In genomic region chr2:131892534-131892933, GRCm38 (mm10) we compare ENCODE assay signal across 14 mouse cellular contexts. TPM values are rescaled to one million over a fixed set of nuclear protein-coding genes. Genes with fewer than 3 reads are reported as not detected.
A peak's percentile ranks its signal among the peaks of the same experiment; 100 is the strongest.
DNase-seq lines count a peak whose midpoint lies in the region; ATAC-seq and TF ChIP-seq lines count a peak whose summit lies in the region.
"Had no signal": no experiment of that assay in that cellular context is flagged by ENCODE, and none has a peak within 500 bp of the region (broad histone marks: within the 10 kb centered on the region; RNA-seq: fewer than 3 reads in every experiment).

No protein-coding gene starts in this region.

- no peak for DNase-seq in frontal cortex, postnatal 10 days (ENCODE audit: low spot score in 2 of 2)
- DNase-seq in kidney, postnatal 0 days (ENCODE audit: low spot score), result peak; percentile 50
- DNase-seq in kidney, adult 2 months, result no peak
- DNase-seq in midbrain, postnatal 0 days (ENCODE audit: low spot score), result no peak
- no peak for DNase-seq in stomach, postnatal 0 days (ENCODE audit: low spot score)
- DNase-seq in layer of hippocampus, adult 9-10 months (ENCODE audit: low spot score), result no peak
- DNase-seq: cerebellum, postnatal 14 days; kidney, adult 11 months; lung, adult 2 months had no signal

- TF ChIP-seq EP300 in stomach, postnatal 0 days (optimal IDR thresholded peaks at IDR 0.05), result no peak

- no peak for TF ChIP-seq POLR2A in kidney, adult 2 months (IDR thresholded peaks at IDR 0.05; ENCODE audit: low read depth, low read length)

- WGBS in kidney, postnatal 0 days, result 43% methylated on average over 5 of the region's 5 CpGs
- WGBS in kidney, adult 2 months, result 52% methylated on average over 5 of the region's 5 CpGs
- 25% methylated on average over 5 of the region's 5 CpGs for WGBS in midbrain, embryonic 12.5 days
- 28% methylated on average over 5 of the region's 5 CpGs for WGBS in midbrain, postnatal 0 days
- 38% methylated on average over 5 of the region's 5 CpGs for WGBS in stomach, postnatal 0 days

- peak; percentile 52; the same call in 1 of the 2 replicates for ATAC-seq in frontal cortex, adult (ENCODE audit: low TSS enrichment)
- ATAC-seq in kidney, postnatal 0 days (replicated peaks; ENCODE audit: low FRiP score, low read depth), result no peak
- ATAC-seq in midbrain, embryonic 12.5 days (ENCODE audit: low FRiP score, low read depth), result no peak
- no peak for ATAC-seq in midbrain, postnatal 0 days (ENCODE audit: low FRiP score)
- no peak for ATAC-seq in stomach, postnatal 0 days (ENCODE audit: low FRiP score, low TSS enrichment)

- no peak overlapping the region for H3K4me2 ChIP-seq in kidney, postnatal 0 days (ENCODE audit: low read length)
- H3K4me2 ChIP-seq in midbrain, embryonic 12.5 days (replicated peaks), result no peak overlapping the region
- no peak overlapping the region for H3K4me2 ChIP-seq in midbrain, postnatal 0 days (ENCODE audit: low read depth, low read length, poor library complexity, severe bottlenecking)
- H3K4me2 ChIP-seq in stomach, postnatal 0 days (replicated peaks; ENCODE audit: low read depth), result no peak overlapping the region

- peak overlapping the region; percentile 10; the same call in 1 of the 2 replicates for H3K27ac ChIP-seq in kidney, postnatal 0 days
- H3K27ac ChIP-seq in kidney, adult 2 months (ENCODE audit: insufficient read depth, low read depth, low read length), result no peak overlapping the region
- 0 out of 2 replicates have a peak overlapping the region, but pooled peaks have one; percentile 20 for H3K27ac ChIP-seq in midbrain, embryonic 12.5 days (replicated peaks)
- H3K27ac ChIP-seq in midbrain, postnatal 0 days (ENCODE audit: low read depth, low read length), result no peak overlapping the region
- peak overlapping the region; percentile 40; the same call in 1 of the 2 replicates for H3K27ac ChIP-seq in stomach, postnatal 0 days (replicated peaks)

- no peaks in the 10 kb centered on the region for H3K36me3 ChIP-seq in kidney, postnatal 0 days (ENCODE audit: insufficient read depth, low read length)
- H3K36me3 ChIP-seq in kidney, adult 2 months (ENCODE audit: control insufficient read depth, insufficient read depth, low read length), result no peaks in the 10 kb centered on the region
- no peaks in the 10 kb centered on the region for H3K36me3 ChIP-seq in midbrain, embryonic 12.5 days
- H3K36me3 ChIP-seq in midbrain, postnatal 0 days (ENCODE audit: insufficient read depth, low read length), result no peaks in the 10 kb centered on the region
- no peaks in the 10 kb centered on the region for H3K36me3 ChIP-seq in stomach, postnatal 0 days (ENCODE audit: control insufficient read depth, insufficient read depth, low read length)

- no peaks in the 10 kb centered on the region for H3K9me3 ChIP-seq in kidney, postnatal 0 days (replicated peaks; ENCODE audit: low read length)
- H3K9me3 ChIP-seq in midbrain, embryonic 12.5 days, result no peaks in the 10 kb centered on the region
- H3K9me3 ChIP-seq in midbrain, postnatal 0 days (ENCODE audit: low read length), result no peaks in the 10 kb centered on the region
- no peaks in the 10 kb centered on the region for H3K9me3 ChIP-seq in stomach, postnatal 0 days (ENCODE audit: control insufficient read depth, low read length)

- no peaks in the 10 kb centered on the region for H3K4me1 ChIP-seq in kidney, postnatal 0 days (replicated peaks; ENCODE audit: insufficient read depth, low read length)
- no peaks in the 10 kb centered on the region for H3K4me1 ChIP-seq in kidney, adult 2 months (ENCODE audit: control insufficient read depth, insufficient read depth, low read length)
- peaks cover 22% of the 10 kb centered on the region for H3K4me1 ChIP-seq in midbrain, embryonic 12.5 days
- H3K4me1 ChIP-seq in midbrain, postnatal 0 days (ENCODE audit: insufficient read depth, low read length), result no peaks in the 10 kb centered on the region
- no peaks in the 10 kb centered on the region for H3K4me1 ChIP-seq in stomach, postnatal 0 days (replicated peaks; ENCODE audit: control insufficient read depth, insufficient read depth)

- H3K27me3 ChIP-seq in kidney, postnatal 0 days (ENCODE audit: insufficient read depth, low read length), result no peaks in the 10 kb centered on the region
- no peaks in the 10 kb centered on the region for H3K27me3 ChIP-seq in kidney, adult 2 months (replicated peaks; ENCODE audit: control insufficient read depth, insufficient read depth, low read length)
- no peaks in the 10 kb centered on the region for H3K27me3 ChIP-seq in midbrain, embryonic 12.5 days
- H3K27me3 ChIP-seq in midbrain, postnatal 0 days (ENCODE audit: insufficient read depth, low read length), result no peaks in the 10 kb centered on the region
- H3K27me3 ChIP-seq in stomach, postnatal 0 days (ENCODE audit: control insufficient read depth, insufficient read depth, low read length), result no peaks in the 10 kb centered on the region

- H3K4me3 ChIP-seq in kidney, postnatal 0 days (replicated peaks; ENCODE audit: low read depth, low read length), result no peak overlapping the region
- no peak overlapping the region for H3K4me3 ChIP-seq in kidney, adult 2 months (ENCODE audit: insufficient read depth, low read depth, low read length)
- H3K4me3 ChIP-seq in midbrain, embryonic 12.5 days, result no peak overlapping the region
- no peak overlapping the region for H3K4me3 ChIP-seq in midbrain, postnatal 0 days (ENCODE audit: low read depth, low read length)
- no peak overlapping the region for H3K4me3 ChIP-seq in stomach, postnatal 0 days (ENCODE audit: low read depth, low read length)
- H3K4me3 ChIP-seq: erythroblast, embryonic 14.5 days had no signal

- TF ChIP-seq CTCF in kidney, postnatal 0 days (IDR thresholded peaks at IDR 0.05; ENCODE audit: low read depth), result no peak
- TF ChIP-seq CTCF in kidney, adult 2 months (conservative IDR thresholded peaks at IDR 0.05; ENCODE audit: insufficient read depth, insufficient read length, low read depth, low read length), result no peak
- TF ChIP-seq CTCF in midbrain, postnatal 0 days (IDR thresholded peaks at IDR 0.05), result no peak
- no peak for TF ChIP-seq CTCF in stomach, postnatal 0 days (IDR thresholded peaks at IDR 0.05; ENCODE audit: low read depth)

- H3K9ac ChIP-seq in kidney, postnatal 0 days (ENCODE audit: low read depth, low read length), result no peak overlapping the region
- H3K9ac ChIP-seq in midbrain, embryonic 12.5 days (replicated peaks), result 0 out of 2 replicates have a peak overlapping the region, but pooled peaks have one; percentile 24
- no peak overlapping the region for H3K9ac ChIP-seq in midbrain, postnatal 0 days (replicated peaks; ENCODE audit: low read length, poor library complexity, severe bottlenecking)
- H3K9ac ChIP-seq in stomach, postnatal 0 days (ENCODE audit: low read length), result no peak overlapping the region

RNA-seq across cellular contexts. Expression of gene Prnp, which starts 17.2 kb away (rescaled TPM):
- 63.8 and 69.9 TPM in 2 replicates for polyA plus RNA-seq in kidney, postnatal 0 days (2015; fragmentation: Nextera tagmentation; extraction: Ambion mirVana)
- 144 and 146 TPM in 2 replicates for polyA plus RNA-seq in kidney, adult 2 months (2012; rRNA removed)
- polyA plus RNA-seq in midbrain, embryonic 12.5 days (2016; fragmentation: Nextera tagmentation; extraction: Ambion mirVana), result 58.9 and 60.1 TPM in 2 replicates
- total RNA-seq in midbrain, postnatal 0 days (2014; rRNA removed), result 254 and 255 TPM in 2 replicates
- 283 and 306 TPM in 2 replicates for polyA plus RNA-seq in midbrain, postnatal 0 days (2015; fragmentation: Nextera tagmentation; extraction: Ambion mirVana)
- 87.5 and 102 TPM in 2 replicates for polyA plus RNA-seq in stomach, postnatal 0 days (2015; fragmentation: Nextera tagmentation; extraction: Ambion mirVana)

RNA-seq across cellular contexts. Expression of gene Prn, which starts 17.2 kb away (rescaled TPM):
- 0.20 TPM in 1 of 2 replicates, not detected in the other for polyA plus RNA-seq in kidney, postnatal 0 days (2015; fragmentation: Nextera tagmentation; extraction: Ambion mirVana)
- not detected in 2 replicates for polyA plus RNA-seq in kidney, adult 2 months (2012; rRNA removed)
- polyA plus RNA-seq in midbrain, embryonic 12.5 days (2016; fragmentation: Nextera tagmentation; extraction: Ambion mirVana), result not detected in 2 replicates
- total RNA-seq in midbrain, postnatal 0 days (2014; rRNA removed), result not detected in 2 replicates
- polyA plus RNA-seq in midbrain, postnatal 0 days (2015; fragmentation: Nextera tagmentation; extraction: Ambion mirVana), result 0.22 TPM in 1 of 2 replicates, not detected in the other
- 0.17 TPM in 2 replicates for polyA plus RNA-seq in stomach, postnatal 0 days (2015; fragmentation: Nextera tagmentation; extraction: Ambion mirVana)
- total RNA-seq: granulocyte monocyte progenitor cell, adult 5-6 weeks had no signal
- polyA plus RNA-seq: C2C12; erythroblast, embryonic 14.5 days; lung, adult 2 months had no signal

RNA-seq across cellular contexts. Expression of gene Erv3, which starts 33.0 kb away (rescaled TPM):
- polyA plus RNA-seq in kidney, postnatal 0 days (2015; fragmentation: Nextera tagmentation; extraction: Ambion mirVana), result not detected in 2 replicates
- polyA plus RNA-seq in kidney, adult 2 months (2012; rRNA removed), result not detected in 2 replicates
- polyA plus RNA-seq in midbrain, embryonic 12.5 days (2016; fragmentation: Nextera tagmentation; extraction: Ambion mirVana), result not detected in 2 replicates
- total RNA-seq in midbrain, postnatal 0 days (2014; rRNA removed), result not detected in 2 replicates
- polyA plus RNA-seq in midbrain, postnatal 0 days (2015; fragmentation: Nextera tagmentation; extraction: Ambion mirVana), result not detected in 2 replicates
- 0.02 TPM in 1 of 2 replicates, not detected in the other for polyA plus RNA-seq in stomach, postnatal 0 days (2015; fragmentation: Nextera tagmentation; extraction: Ambion mirVana)
- total RNA-seq: granulocyte monocyte progenitor cell, adult 5-6 weeks had no signal
- polyA plus RNA-seq: C2C12; erythroblast, embryonic 14.5 days; lung, adult 2 months had no signal

RNA-seq across cellular contexts. Expression of gene Prnd, which starts 58.1 kb away (rescaled TPM):
- polyA plus RNA-seq in kidney, postnatal 0 days (2015; fragmentation: Nextera tagmentation; extraction: Ambion mirVana), result 14.1 and 17.0 TPM in 2 replicates
- polyA plus RNA-seq in kidney, adult 2 months (2012; rRNA removed), result 0.92 and 1.0 TPM in 2 replicates
- polyA plus RNA-seq in midbrain, embryonic 12.5 days (2016; fragmentation: Nextera tagmentation; extraction: Ambion mirVana), result 7.4 and 8.1 TPM in 2 replicates
- 2.5 and 3.9 TPM in 2 replicates for total RNA-seq in midbrain, postnatal 0 days (2014; rRNA removed)
- 4.0 and 4.8 TPM in 2 replicates for polyA plus RNA-seq in midbrain, postnatal 0 days (2015; fragmentation: Nextera tagmentation; extraction: Ambion mirVana)
- polyA plus RNA-seq in stomach, postnatal 0 days (2015; fragmentation: Nextera tagmentation; extraction: Ambion mirVana), result 16.3 and 22.8 TPM in 2 replicates
- total RNA-seq: granulocyte monocyte progenitor cell, adult 5-6 weeks had no signal
- polyA plus RNA-seq: erythroblast, embryonic 14.5 days had no signal

Comparison
In these comparisons a context has a peak if more than half of its experiments do, and no peak if none do; other contexts are left out.
1. H3K27ac ChIP-seq: peak in kidney, postnatal 0 days (single experiment), midbrain, embryonic 12.5 days (single experiment) and stomach, postnatal 0 days (single experiment); none in kidney, adult 2 months (single experiment) and midbrain, postnatal 0 days (single experiment).